Mouse (Mus musculus) E14TG2a.4 (cell line): ENCODE measurements around the gene Ralgds.

ENCODE experiments used
- CTCF ChIP-seq: conservative IDR thresholded peaks from 2 replicates; pipeline ENCODE4 v1.5.1; 2014; ENCODE audit warnings: low read length
- NANOG ChIP-seq: IDR thresholded peaks from 2 replicates; pipeline ENCODE4 v1.6.1; 2014; ENCODE audit warnings: borderline replicate concordance, low read length, mixed read lengths
- POU5F1 ChIP-seq: IDR thresholded peaks from 2 replicates; pipeline ENCODE4 v1.6.1; 2014; ENCODE audit warnings: low read length, borderline replicate concordance

- TF ChIP-seq CTCF (no peak), POU5F1 (no peak), NANOG (no peak)
Observed at GRCm38 (mm10) chr2:28537995-28538816, 25.3 kb downstream of the Ralgds start.
